Comparison of ENCODE assay signal across 13 mouse cellular contexts in the genomic region with DNA sequence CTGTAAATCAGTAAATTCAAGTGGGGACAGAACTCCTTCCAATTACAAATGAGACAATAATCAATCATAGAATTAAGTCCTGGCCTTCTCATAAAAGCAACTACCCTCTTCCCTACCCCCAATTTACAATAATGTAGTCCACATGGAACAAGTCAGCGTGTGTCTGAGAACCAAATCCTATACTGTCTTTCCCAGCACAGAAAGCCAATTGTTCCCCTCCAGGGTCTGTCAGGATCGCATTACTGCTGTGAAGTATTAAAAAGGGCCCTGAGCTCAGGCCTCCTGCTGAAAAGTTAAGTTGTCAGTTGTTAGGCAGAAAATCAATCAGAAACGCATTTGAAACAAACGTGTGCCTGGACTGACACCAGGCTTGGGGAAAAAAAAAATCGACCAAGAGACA.
DNase-seq lines count a peak whose midpoint lies in the region; ATAC-seq lines count a peak whose summit lies in the region.
"Had no signal": no experiment of that assay in that cellular context is flagged by ENCODE, and none has a peak within 500 bp of the region (broad histone marks: within the 10 kb centered on the region; RNA-seq: fewer than 3 reads in every experiment).

No protein-coding gene starts in this region.

- 7% methylated on average over 5 of the region's 5 CpGs for WGBS in hindbrain, embryonic 10.5 days
- 8% methylated on average over 5 of the region's 5 CpGs for WGBS in limb, embryonic 13.5 days
- 17% methylated on average over 5 of the region's 5 CpGs for WGBS in neural tube, embryonic 13.5 days

- H3K27ac ChIP-seq in hindbrain, embryonic 10.5 days, result peak overlapping the region; percentile 66
- H3K27ac ChIP-seq in limb, embryonic 13.5 days, result no peak overlapping the region
- H3K27ac ChIP-seq in neural tube, embryonic 13.5 days (replicated peaks), result no peak overlapping the region
- H3K27ac ChIP-seq: kidney, embryonic 15.5 days; stomach, postnatal 0 days had no signal

- 0 out of 2 replicates have a peak, but pooled peaks have one; percentile 43 for ATAC-seq in limb, embryonic 13.5 days (ENCODE audit: low FRiP score, low read depth)
- ATAC-seq in neural tube, embryonic 13.5 days (ENCODE audit: low read depth), result 0 out of 2 replicates have a peak, but pooled peaks have one; percentile 61
- no peak for ATAC-seq in megakaryocyte, adult 5-6 weeks (ENCODE audit: poor library complexity, severe bottlenecking)

- no peaks in the 10 kb centered on the region for H3K36me3 ChIP-seq in hindbrain, embryonic 10.5 days
- H3K36me3 ChIP-seq in limb, embryonic 13.5 days, result no peaks in the 10 kb centered on the region
- no peaks in the 10 kb centered on the region for H3K36me3 ChIP-seq in neural tube, embryonic 13.5 days
- H3K36me3 ChIP-seq: kidney, embryonic 15.5 days had no signal

- H3K9me3 ChIP-seq in hindbrain, embryonic 10.5 days, result no peaks in the 10 kb centered on the region
- H3K9me3 ChIP-seq in limb, embryonic 13.5 days, result no peaks in the 10 kb centered on the region
- H3K9me3 ChIP-seq in neural tube, embryonic 13.5 days, result no peaks in the 10 kb centered on the region
- H3K9me3 ChIP-seq: kidney, embryonic 15.5 days had no signal

- DNase-seq in retina, embryonic 14.5 days (ENCODE audit: low spot score), result peak; percentile 48
- no peak for DNase-seq in retina, postnatal 1 day
- peak; percentile 56 for DNase-seq in hindbrain, embryonic 10.5 days (ENCODE audit: low spot score)
- no peak for DNase-seq in left cerebral cortex, adult 8-10 months (ENCODE audit: low spot score in 2 of 2)
- DNase-seq in left cerebral cortex, adult 11 months (ENCODE audit: low spot score), result no peak
- DNase-seq: cerebellum, adult 9-10 months; heart, postnatal 4 days; liver had no signal

- H3K9ac ChIP-seq in limb, embryonic 13.5 days, result no peak overlapping the region
- H3K9ac ChIP-seq in neural tube, embryonic 13.5 days, result no peak overlapping the region
- H3K9ac ChIP-seq: kidney, embryonic 15.5 days had no signal

- peaks cover 8% of the 10 kb centered on the region; the same call in 1 of the 2 replicates for H3K27me3 ChIP-seq in hindbrain, embryonic 10.5 days (ENCODE audit: insufficient read depth, poor library complexity, severe bottlenecking)
- no peaks in the 10 kb centered on the region for H3K27me3 ChIP-seq in limb, embryonic 13.5 days
- H3K27me3 ChIP-seq in neural tube, embryonic 13.5 days, result no peaks in the 10 kb centered on the region
- H3K27me3 ChIP-seq: kidney, embryonic 15.5 days had no signal

- no peak overlapping the region for H3K4me2 ChIP-seq in limb, embryonic 13.5 days (replicated peaks)
- no peak overlapping the region for H3K4me2 ChIP-seq in neural tube, embryonic 13.5 days
- H3K4me2 ChIP-seq: kidney, embryonic 15.5 days had no signal

- H3K4me1 ChIP-seq in hindbrain, embryonic 10.5 days (replicated peaks), result peaks cover 33% of the 10 kb centered on the region
- peaks cover 12% of the 10 kb centered on the region; the same call in 1 of the 2 replicates for H3K4me1 ChIP-seq in limb, embryonic 13.5 days
- peaks cover 12% of the 10 kb centered on the region for H3K4me1 ChIP-seq in neural tube, embryonic 13.5 days (replicated peaks)

- H3K4me3 ChIP-seq in hindbrain, embryonic 10.5 days, result no peak overlapping the region
- no peak overlapping the region for H3K4me3 ChIP-seq in limb, embryonic 13.5 days
- H3K4me3 ChIP-seq in neural tube, embryonic 13.5 days, result no peak overlapping the region
- H3K4me3 ChIP-seq: kidney, embryonic 15.5 days had no signal

Comparison
In these comparisons a context has a peak if more than half of its experiments do, and no peak if none do; other contexts are left out.
1. DNase-seq: peak in retina, embryonic 14.5 days (single experiment) and hindbrain, embryonic 10.5 days (single experiment); none in retina, postnatal 1 day (single experiment), left cerebral cortex, adult 8-10 months (0 of 2) and left cerebral cortex, adult 11 months (single experiment).